Mouse (Mus musculus) ES-Bruce4 (cell line): ENCODE results near the gene Rora. TPM values are rescaled to one million over a fixed set of nuclear protein-coding genes. Genes with fewer than 3 reads are reported as not detected.

ENCODE experiments used
- H3K27ac ChIP-seq: 2 replicates; pipeline ENCODE4 v1.5.1; 2012; ENCODE audit warnings: low read length, inconsistent platforms; ENCODE audit not compliant: insufficient read depth
- H3K27me3 ChIP-seq: 2 replicates; pipeline ENCODE4 v1.6.1; 2012; ENCODE audit warnings: mild to moderate bottlenecking, low read length, inconsistent platforms; ENCODE audit not compliant: control insufficient read depth, poor library complexity, insufficient read depth, severe bottlenecking
- H3K36me3 ChIP-seq: 2 replicates; pipeline ENCODE4 v1.6.1; 2012; ENCODE audit warnings: inconsistent platforms, mild to moderate bottlenecking, low read length, moderate library complexity; ENCODE audit not compliant: control insufficient read depth, poor library complexity, insufficient read depth, severe bottlenecking
- H3K4me1 ChIP-seq: one replicate; pipeline ENCODE4 v1.8.1; 2011; ENCODE audit warnings: low read length; ENCODE audit not compliant: control insufficient read depth, insufficient read depth
- H3K4me3 ChIP-seq: 2 replicates; pipeline ENCODE4 v1.5.1; 2011; ENCODE audit warnings: low read depth, mild to moderate bottlenecking, low read length
- H3K9ac ChIP-seq: 2 replicates; pipeline ENCODE4 v1.6.1; 2012; ENCODE audit warnings: low read depth, mild to moderate bottlenecking, inconsistent platforms; ENCODE audit not compliant: poor library complexity, severe bottlenecking
- H3K9me3 ChIP-seq: replicated peaks from 2 replicates; pipeline ENCODE4 v1.6.1; 2012; ENCODE audit warnings: mild to moderate bottlenecking, low read length, inconsistent platforms; ENCODE audit not compliant: control insufficient read depth, poor library complexity, insufficient read depth, severe bottlenecking
- CTCF ChIP-seq: IDR thresholded peaks from one replicate; pipeline ENCODE4 v1.8.1; 2011; ENCODE audit warnings: low read depth, low read length
- EP300 ChIP-seq: IDR thresholded peaks from 2 replicates; pipeline ENCODE4 v1.6.1; 2011; ENCODE audit warnings: low read depth, low read length; ENCODE audit not compliant: insufficient read depth
- POLR2A ChIP-seq: IDR thresholded peaks from one replicate; pipeline ENCODE4 v1.8.1; 2011; ENCODE audit warnings: low read length; ENCODE audit not compliant: insufficient read depth
- polyA plus RNA-seq: library from polyadenylated mRNA; stranded (reverse); fragments of >200 nt; gene quantifications from 2 replicates; pipeline ENCODE4 v1.2.4, GENCODE M21; 2011; ENCODE audit warnings: low read depth; ENCODE audit not compliant: missing spikeins, insufficient read depth, insufficient read length

The Rora gene
- polyA plus RNA-seq, 1 experiment, result 3.6 TPM

- Histone ChIP-seq H3K27ac (no peak overlapping the region), H3K27me3 (no peaks in the 10 kb centered on the region), H3K9me3 (no peaks in the 10 kb centered on the region), H3K4me3 (no peak overlapping the region), H3K9ac (no peak overlapping the region), H3K36me3 (no peaks in the 10 kb centered on the region), H3K4me1 (peaks cover 2% of the 10 kb centered on the region)
- no peak for TF ChIP-seq CTCF
- no peak for TF ChIP-seq POLR2A
- TF ChIP-seq EP300, result no peak
Measured at GRCm38 (mm10) chr9:68769638-68770037, 116.1 kb downstream of the Rora start.

DNA sequence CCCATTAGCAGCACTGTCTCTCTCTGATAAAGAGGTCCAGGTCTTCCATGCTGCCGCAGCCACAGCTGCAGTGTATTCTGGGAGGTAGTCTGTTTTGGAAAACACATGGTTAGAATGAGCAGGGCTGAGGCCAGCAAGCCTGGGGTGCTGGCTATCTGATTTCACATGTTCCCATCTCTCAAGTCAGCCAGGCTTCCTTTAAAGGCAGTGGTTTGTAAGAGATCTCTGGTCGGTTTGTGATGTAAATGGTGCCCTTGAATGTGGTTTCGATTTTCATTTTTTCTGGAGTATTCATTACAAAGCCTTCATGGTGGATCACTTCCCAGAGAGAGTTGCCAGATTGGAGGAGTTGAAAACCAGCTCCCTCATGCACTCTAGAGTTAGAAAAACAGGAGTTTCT lies 117.8 kb downstream of the Rora start:
- Histone ChIP-seq H3K4me1 (peaks cover 2% of the 10 kb centered on the region), H3K9me3 (no peaks in the 10 kb centered on the region), H3K27ac (no peak overlapping the region), H3K27me3 (no peaks in the 10 kb centered on the region), H3K4me3 (no peak overlapping the region), H3K36me3 (no peaks in the 10 kb centered on the region), H3K9ac (no peak overlapping the region)
- TF ChIP-seq EP300, result no peak
- no peak for TF ChIP-seq POLR2A
- TF ChIP-seq CTCF, result no peak

DNA sequence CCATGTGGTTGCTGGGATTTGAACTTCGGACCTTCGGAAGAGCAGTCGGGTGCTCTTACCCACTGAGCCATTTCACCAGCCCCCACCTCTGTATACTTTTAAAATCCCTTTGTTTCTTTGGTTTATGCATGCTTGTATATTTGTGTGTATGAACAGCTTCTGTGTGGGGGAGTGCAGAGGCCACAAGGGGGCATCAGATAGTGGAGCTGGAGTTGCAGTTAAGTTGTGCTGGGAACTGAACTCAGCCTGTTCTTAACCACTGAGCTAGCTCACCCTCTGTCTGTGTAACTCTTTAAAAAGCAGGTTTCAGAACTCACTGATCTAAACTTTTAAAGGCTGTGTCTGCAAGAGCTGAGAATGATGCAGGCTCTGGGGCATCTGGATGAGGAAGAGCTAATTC lies 120.2 kb downstream of the Rora start:
- Histone ChIP-seq H3K4me1 (peaks cover 2% of the 10 kb centered on the region), H3K27me3 (no peaks in the 10 kb centered on the region), H3K4me3 (no peak overlapping the region), H3K9me3 (no peaks in the 10 kb centered on the region), H3K27ac (no peak overlapping the region), H3K36me3 (no peaks in the 10 kb centered on the region), H3K9ac (no peak overlapping the region)
- no peak for TF ChIP-seq EP300
- TF ChIP-seq CTCF, result peak; percentile 60

GRCm38 (mm10) chr9:68782011-68782410 lies 128.4 kb downstream of the Rora start:
- Histone ChIP-seq H3K4me1 (no peaks in the 10 kb centered on the region), H3K4me3 (no peak overlapping the region), H3K27ac (no peak overlapping the region), H3K27me3 (no peaks in the 10 kb centered on the region), H3K9ac (no peak overlapping the region), H3K36me3 (no peaks in the 10 kb centered on the region), H3K9me3 (no peaks in the 10 kb centered on the region)
- TF ChIP-seq POLR2A (no peak), CTCF (no peak), EP300 (no peak)

DNA sequence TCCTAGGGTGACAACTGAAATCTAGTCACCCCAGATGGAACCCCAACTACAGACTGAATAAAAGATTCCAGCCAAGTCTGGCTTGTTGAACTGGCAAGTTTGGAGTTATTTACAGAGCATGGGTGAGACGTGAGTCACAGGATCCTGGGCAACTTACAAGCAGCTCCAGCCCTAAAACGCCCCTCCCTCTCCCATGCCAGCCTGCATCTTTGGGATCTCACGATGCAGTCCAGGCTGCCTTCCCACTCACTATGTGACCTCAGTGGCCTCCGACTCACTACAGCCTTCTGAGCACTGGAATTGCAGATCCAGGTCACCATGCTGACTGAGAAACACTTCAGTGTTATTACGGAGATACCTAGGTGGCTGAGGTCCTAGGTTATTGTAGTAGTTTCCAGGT lies 129.0 kb downstream of the Rora start:
- Histone ChIP-seq H3K27ac (no peak overlapping the region), H3K9ac (no peak overlapping the region), H3K9me3 (no peaks in the 10 kb centered on the region), H3K4me3 (no peak overlapping the region), H3K4me1 (no peaks in the 10 kb centered on the region), H3K27me3 (no peaks in the 10 kb centered on the region), H3K36me3 (no peaks in the 10 kb centered on the region)
- TF ChIP-seq EP300 (no peak), POLR2A (no peak), CTCF (no peak)

DNA sequence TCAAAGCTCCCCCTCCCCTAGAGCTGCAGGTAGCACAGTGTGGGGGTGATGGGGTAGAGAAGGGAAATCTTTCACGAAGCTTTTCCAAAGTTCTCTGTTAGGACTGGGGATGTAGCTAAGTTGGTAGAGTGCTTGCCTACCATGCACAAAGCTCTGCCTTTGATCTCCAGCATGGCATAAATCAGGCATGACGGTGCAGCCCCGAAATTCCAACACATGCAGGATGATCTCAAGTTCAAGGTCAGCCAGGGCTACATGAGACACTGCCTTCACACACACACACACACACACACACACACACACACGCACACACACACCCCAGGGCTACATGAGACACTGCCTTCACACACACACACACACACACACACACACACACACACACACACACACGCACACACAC lies 129.7 kb downstream of the Rora start:
- Histone ChIP-seq H3K36me3 (no peaks in the 10 kb centered on the region), H3K27ac (no peak overlapping the region), H3K4me3 (no peak overlapping the region), H3K9ac (no peak overlapping the region), H3K9me3 (no peaks in the 10 kb centered on the region), H3K4me1 (no peaks in the 10 kb centered on the region), H3K27me3 (no peaks in the 10 kb centered on the region)
- no peak for TF ChIP-seq EP300
- TF ChIP-seq CTCF, result no peak
- TF ChIP-seq POLR2A, result no peak
